In genomic region chr6:35252477-35253346, GRCm38 (mm10) we compare ENCODE assay signal across 8 mouse cellular contexts. TPM values are rescaled to one million over a fixed set of nuclear protein-coding genes. Genes with fewer than 3 reads are reported as not detected.
DNase-seq lines count a peak whose midpoint lies in the region; ATAC-seq and TF ChIP-seq lines count a peak whose summit lies in the region.

No protein-coding gene starts in this region.

- peaks cover 20% of the 10 kb centered on the region for H3K4me1 ChIP-seq in forebrain, embryonic 14.5 days (ENCODE audit: control insufficient read depth, insufficient read depth, low read length)
- peaks cover 22% of the 10 kb centered on the region for H3K4me1 ChIP-seq in lung, embryonic 14.5 days (ENCODE audit: insufficient read depth)
- H3K4me1 ChIP-seq in olfactory bulb, adult 2 months (ENCODE audit: control insufficient read depth, insufficient read depth, low read length) = peaks cover 12% of the 10 kb centered on the region
- H3K4me1 ChIP-seq in thymus, adult 2 months (replicated peaks; ENCODE audit: control insufficient read depth, insufficient read depth, low read length) = peaks cover 15% of the 10 kb centered on the region

- peak; percentile 76; the same call in 1 of the 2 replicates for TF ChIP-seq POLR2A in olfactory bulb, adult 2 months (IDR thresholded peaks at IDR 0.05; ENCODE audit: insufficient read depth, low read depth, low read length)
- peak; percentile 82 for TF ChIP-seq POLR2A in thymus, adult 2 months (IDR thresholded peaks at IDR 0.05; ENCODE audit: control insufficient read depth, extremely low read depth, insufficient read depth, low read length, poor library complexity)

- under 1% methylated on average over 60 of the region's 60 CpGs for whole genome bisulfite sequencing in forebrain, embryonic 14.5 days
- WGBS in lung, embryonic 14.5 days = under 1% methylated on average over 60 of the region's 60 CpGs
- WGBS in olfactory bulb, adult 2 months = under 1% methylated on average over 60 of the region's 60 CpGs
- under 1% methylated on average over 60 of the region's 60 CpGs for WGBS in thymus, adult 2 months

- peak overlapping the region; percentile 71 for H3K4me3 ChIP-seq in forebrain, embryonic 14.5 days (ENCODE audit: low read depth, low read length)
- H3K4me3 ChIP-seq in lung, embryonic 14.5 days (ENCODE audit: low read depth, low read length) = peak overlapping the region; percentile 71
- peak overlapping the region; percentile 82 for H3K4me3 ChIP-seq in olfactory bulb, adult 2 months (ENCODE audit: insufficient read depth, low read depth, low read length)
- peak overlapping the region; percentile 67 for H3K4me3 ChIP-seq in thymus, adult 2 months (ENCODE audit: control insufficient read depth, insufficient read depth, low read length)

- H3K27ac ChIP-seq in forebrain, embryonic 14.5 days (ENCODE audit: low read depth, low read length) = peak overlapping the region; percentile 73; the same call in 1 of the 2 replicates
- H3K27ac ChIP-seq in lung, embryonic 14.5 days (ENCODE audit: low read depth) = peak overlapping the region; percentile 86
- H3K27ac ChIP-seq in olfactory bulb, adult 2 months (ENCODE audit: insufficient read depth, low read depth, low read length) = peak overlapping the region; percentile 91
- H3K27ac ChIP-seq in thymus, adult 2 months (ENCODE audit: control insufficient read depth, insufficient read depth, low read length) = peak overlapping the region; percentile 57

- peak; percentile 90 for DNase-seq in ES-CJ7 (ENCODE audit: low read depth, low spot score)
- peak; percentile 87 for DNase-seq in forebrain, embryonic 14.5 days (ENCODE audit: low spot score)
- peak; percentile 93 to 96 for DNase-seq in heart, postnatal 14 days
- DNase-seq in layer of hippocampus, adult 18-20 months (ENCODE audit: low spot score in 2 of 2) = peak; percentile 73 to 90
- DNase-seq in lung, embryonic 14.5 days = peak; percentile 93
- peak; percentile 86 for DNase-seq in thymus, adult 2 months

- peak; percentile 87 for ATAC-seq in cerebellum, adult (ENCODE audit: insufficient number of reproducible peaks, low FRiP score, low TSS enrichment)
- ATAC-seq in forebrain, embryonic 14.5 days = peak; percentile 94
- peak; percentile 88 for ATAC-seq in lung, embryonic 14.5 days (ENCODE audit: insufficient read depth)

- peak overlapping the region; percentile 80 for H3K9ac ChIP-seq in forebrain, embryonic 14.5 days (ENCODE audit: low read length)
- peak overlapping the region; percentile 80 for H3K9ac ChIP-seq in lung, embryonic 14.5 days

- H3K36me3 ChIP-seq in forebrain, embryonic 14.5 days (ENCODE audit: control insufficient read depth, insufficient read depth, low read length) = no peaks in the 10 kb centered on the region
- H3K36me3 ChIP-seq in lung, embryonic 14.5 days (ENCODE audit: insufficient read depth) = 0 out of 2 replicates have a peak, but pooled peaks cover under 1% of the 10 kb centered on the region
- no peaks in the 10 kb centered on the region for H3K36me3 ChIP-seq in thymus, adult 2 months (ENCODE audit: control insufficient read depth, insufficient read depth, low read length)

- no peaks in the 10 kb centered on the region for H3K9me3 ChIP-seq in forebrain, embryonic 14.5 days (replicated peaks; ENCODE audit: control insufficient read depth, low read length)
- H3K9me3 ChIP-seq in lung, embryonic 14.5 days (ENCODE audit: low read depth, low read length) = no peaks in the 10 kb centered on the region

- H3K4me2 ChIP-seq in forebrain, embryonic 14.5 days (ENCODE audit: low read length) = peak overlapping the region; percentile 52
- peak overlapping the region; percentile 78 for H3K4me2 ChIP-seq in lung, embryonic 14.5 days

- TF ChIP-seq CTCF in lung, embryonic 14.5 days (IDR thresholded peaks at IDR 0.05; ENCODE audit: low read depth) = peak; percentile 88
- peak; percentile 92 for TF ChIP-seq CTCF in olfactory bulb, adult 2 months (IDR thresholded peaks at IDR 0.05; ENCODE audit: insufficient read depth, low read depth, low read length)
- TF ChIP-seq CTCF in thymus, adult 2 months (IDR thresholded peaks at IDR 0.05; ENCODE audit: borderline replicate concordance, control insufficient read depth, extremely low read depth, insufficient read depth, low read length, poor library complexity) = peak; percentile 90

- H3K27me3 ChIP-seq in forebrain, embryonic 14.5 days (replicated peaks; ENCODE audit: control insufficient read depth, insufficient read depth, low read length) = no peaks in the 10 kb centered on the region
- H3K27me3 ChIP-seq in lung, embryonic 14.5 days (ENCODE audit: insufficient read depth, low read length) = no peaks in the 10 kb centered on the region
- no peaks in the 10 kb centered on the region for H3K27me3 ChIP-seq in thymus, adult 2 months (ENCODE audit: control insufficient read depth, insufficient read depth, low read length)

- intact Hi-C loops in heart, postnatal 14 days (cut with DNase I) = loop anchor here (1.0 to 10.0 kb wide), 3 partner anchors 128 to 1792 kb away; no protein-coding TSS in a partner anchor

RNA-seq across cellular contexts. Expression of gene Slc13a4, which starts 55.2 kb away (rescaled TPM):
- polyA plus RNA-seq in forebrain, embryonic 14.5 days (2014; fragmentation: Nextera tagmentation; extraction: Ambion mirVana) = 2.7 and 4.6 TPM in 2 replicates
- total RNA-seq in heart, postnatal 14 days (2021) = under 1 TPM; 0.17 to 0.33 TPM
- 1 to 10 TPM; 3.2 to 3.9 TPM for total RNA-seq in layer of hippocampus, adult 18-20 months (2021)
- 0.12 and 0.24 TPM in 2 replicates for polyA plus RNA-seq in lung, embryonic 14.5 days (2014; fragmentation: Nextera tagmentation; extraction: Ambion mirVana)
- polyA plus RNA-seq in olfactory bulb, adult 2 months (2012; ENCODE audit: insufficient read depth, insufficient read length, low replicate concordance, missing spikeins) = not detected in 2 replicates
- 0.26 and 0.34 TPM in 2 replicates for polyA plus RNA-seq in thymus, adult 2 months (2012; rRNA removed)

Comparison
In these comparisons a context has a peak if more than half of its experiments do, and no peak if none do; other contexts are left out.
1. Peak in every context shown above with its lines: DNase-seq, ATAC-seq, H3K4me3 ChIP-seq and H3K27ac ChIP-seq.